Mouse (Mus musculus) adrenal gland, postnatal 10 days (tissue): ENCODE data around the gene Piezo1. TPM values are rescaled to one million over a fixed set of nuclear protein-coding genes. Genes with fewer than 3 reads are reported as not detected.

Source experiments
- DNase-seq: peaks from one replicate; pipeline ENCODE4 v3.0.0; 2021; ENCODE audit warnings: mixed read lengths
- total RNA-seq, 2 experiments: library from RNA; stranded (reverse); gene quantifications; 2 replicates each; pipeline ENCODE4 v1.2.3; 2021

Gene Piezo1
- total RNA-seq, 2 experiments from 2014 or later: 31.5 to 41.5 TPM

DNA sequence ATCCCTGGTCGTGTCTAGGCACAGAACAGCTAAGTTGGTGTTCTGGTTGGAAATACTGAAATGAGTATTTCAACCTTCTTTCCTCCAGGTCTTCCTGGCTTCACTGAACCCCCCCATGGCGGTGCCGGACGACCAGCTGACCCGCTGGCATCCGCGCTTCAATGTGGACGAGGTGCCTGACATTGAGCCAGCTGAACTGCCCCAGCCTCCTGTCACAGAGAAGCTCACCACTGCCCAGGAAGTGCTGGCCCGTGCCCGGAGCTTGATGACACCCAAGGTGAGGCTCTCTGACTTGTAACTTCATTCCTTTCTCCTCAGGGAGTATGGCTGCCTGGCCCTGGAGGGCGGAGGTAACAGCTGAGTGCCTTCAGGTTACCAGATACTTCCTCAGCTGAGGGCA, 20.0 kb upstream of the Piezo1 start:
- no peak for DNase-seq

DNA sequence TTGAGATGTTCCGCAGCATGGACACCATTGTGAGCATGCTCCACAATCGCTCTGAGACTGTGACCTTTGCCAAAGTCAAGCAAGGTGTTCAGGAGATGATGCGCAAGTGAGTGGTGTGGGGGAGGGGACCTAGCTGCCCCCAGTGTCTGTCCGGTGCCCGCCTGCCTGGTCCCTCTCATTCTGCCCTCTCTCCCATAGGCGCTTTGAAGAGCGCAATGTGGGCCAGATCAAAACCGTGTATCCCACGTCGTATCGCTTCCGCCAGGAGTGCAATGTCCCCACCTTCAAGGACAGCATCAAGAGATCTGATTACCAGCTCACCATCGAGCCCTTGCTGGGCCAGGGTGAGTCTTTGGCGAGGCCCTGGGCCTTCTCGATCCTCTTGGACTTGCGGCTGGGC, 18.9 kb upstream of the Piezo1 start:
- no peak for DNase-seq

DNA sequence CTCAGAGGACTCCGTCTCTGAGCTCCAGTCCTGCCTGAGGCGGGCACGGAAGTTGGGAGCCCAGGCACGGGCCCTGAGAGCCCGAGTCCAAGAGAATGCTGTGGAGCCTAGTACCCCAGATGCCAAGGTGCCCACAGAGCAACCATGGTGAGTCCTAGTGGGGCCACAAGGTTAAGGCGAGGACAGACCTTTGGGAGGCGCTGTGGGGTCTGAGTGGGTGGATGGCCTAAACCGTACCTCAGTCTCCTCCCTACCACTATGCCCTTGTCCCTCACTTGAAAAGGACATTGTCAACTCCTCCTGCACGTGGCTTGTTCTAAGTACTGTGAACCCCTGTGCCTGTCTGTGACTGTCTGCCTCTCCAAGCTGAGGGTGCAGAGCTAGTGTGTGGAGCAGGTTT, 18.2 kb upstream of the Piezo1 start:
- DNase-seq: no peak

DNA sequence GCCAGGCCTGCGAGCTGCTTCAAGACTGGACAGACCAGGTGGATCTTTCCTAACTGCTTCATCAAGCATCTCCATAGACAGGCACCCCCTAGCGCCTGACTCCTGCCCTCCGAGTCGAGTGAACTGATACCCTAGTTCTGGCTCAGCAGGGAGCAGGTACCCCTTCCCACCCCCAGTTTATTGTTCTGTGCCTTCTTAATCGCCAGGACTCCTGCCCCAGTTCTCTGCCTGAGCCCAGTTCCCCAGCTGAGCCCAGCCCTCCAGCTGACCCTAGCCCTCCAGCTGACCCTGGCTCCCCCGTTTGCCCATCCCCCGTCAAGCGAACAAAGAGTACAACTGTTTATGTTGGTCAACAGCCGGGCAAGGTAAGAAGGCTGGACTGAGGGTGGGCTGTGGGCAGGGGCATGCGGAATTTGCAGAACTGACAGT, 17.8 kb upstream of the Piezo1 start:
- DNase-seq: peak; percentile 28

DNA sequence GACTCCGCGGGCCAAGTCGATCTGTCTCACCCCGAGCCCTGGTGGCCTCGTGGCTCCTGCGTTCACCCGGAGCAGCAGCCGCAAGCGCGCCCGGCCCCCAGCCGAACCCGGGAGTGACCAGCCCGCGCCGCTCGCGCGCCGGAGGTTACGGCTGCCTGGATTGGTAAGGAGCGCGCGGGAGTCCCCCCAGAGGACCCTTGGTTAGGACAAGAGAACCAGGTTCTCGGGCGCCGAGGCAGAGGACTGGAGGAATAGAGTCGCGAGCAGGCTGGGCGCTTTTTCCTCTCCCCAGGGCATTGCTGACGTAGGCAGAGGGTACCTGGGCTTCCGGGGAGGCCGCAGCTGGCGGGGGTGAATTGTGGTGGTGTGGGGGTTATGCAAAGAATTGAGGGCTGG, 17.0 kb upstream of the Piezo1 start:
- DNase-seq: no peak

DNA sequence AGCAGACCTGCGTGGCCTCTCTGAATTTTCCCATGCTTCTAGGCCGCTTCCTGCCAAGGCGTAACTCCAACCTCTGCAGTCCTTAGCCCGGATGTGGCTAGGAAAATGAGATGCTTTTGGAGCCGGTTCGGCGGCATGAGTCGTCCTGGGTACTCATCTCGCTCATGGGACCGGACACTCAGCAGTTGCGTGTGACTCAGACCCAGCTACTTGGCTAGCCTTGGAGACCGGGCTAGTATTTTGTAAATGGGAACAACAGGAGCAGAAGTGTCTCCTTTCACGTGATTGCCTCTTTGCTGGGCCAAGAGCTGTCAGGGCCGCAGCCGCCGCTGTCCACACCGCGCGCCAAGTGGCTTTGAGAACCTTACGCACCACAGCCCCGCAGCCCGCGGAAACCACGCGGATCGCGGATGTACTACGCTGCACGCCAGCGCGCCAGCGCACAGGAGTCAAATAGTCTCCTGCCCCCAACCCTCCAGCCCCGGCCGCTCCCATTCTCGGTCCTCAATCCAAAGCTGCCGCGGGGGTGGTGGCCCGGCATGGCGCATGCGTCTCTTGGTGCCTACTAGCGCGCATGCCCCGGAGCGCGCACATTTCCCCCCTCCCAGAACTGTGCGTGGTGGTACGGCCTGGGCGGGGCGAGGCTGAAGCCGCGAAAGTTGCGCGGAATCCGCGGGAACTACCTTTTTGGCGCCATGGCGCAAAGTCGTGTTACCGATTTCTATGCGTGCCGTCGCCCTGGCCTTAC, 16.4 kb upstream of the Piezo1 start, which contains the start of gene Cdt1:
Cdt1 (plus strand) TSS at position 655 of the 748 bp plus-strand sequence.
- DNase-seq: peak; percentile 97

DNA sequence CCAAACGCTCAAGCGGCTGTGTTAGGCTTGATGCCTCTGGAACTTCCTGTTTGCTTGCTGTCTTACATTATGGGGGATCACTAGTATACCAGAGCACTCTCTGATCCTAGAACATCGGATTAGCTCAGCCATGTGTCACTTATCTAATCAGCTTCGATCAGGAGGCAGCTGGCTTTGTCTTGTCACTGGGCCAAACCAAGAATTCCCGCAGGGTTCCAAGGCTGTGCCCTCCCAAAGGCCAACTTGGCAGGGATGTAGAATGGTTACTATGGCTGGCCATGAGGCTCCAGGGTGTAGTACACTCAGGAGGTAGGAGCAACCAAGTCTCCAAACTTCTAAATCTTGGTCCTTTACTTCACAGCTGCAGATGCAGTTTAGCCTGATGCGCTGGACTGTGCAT, 15.6 kb upstream of the Piezo1 start:
- DNase-seq: peak; percentile 62

DNA sequence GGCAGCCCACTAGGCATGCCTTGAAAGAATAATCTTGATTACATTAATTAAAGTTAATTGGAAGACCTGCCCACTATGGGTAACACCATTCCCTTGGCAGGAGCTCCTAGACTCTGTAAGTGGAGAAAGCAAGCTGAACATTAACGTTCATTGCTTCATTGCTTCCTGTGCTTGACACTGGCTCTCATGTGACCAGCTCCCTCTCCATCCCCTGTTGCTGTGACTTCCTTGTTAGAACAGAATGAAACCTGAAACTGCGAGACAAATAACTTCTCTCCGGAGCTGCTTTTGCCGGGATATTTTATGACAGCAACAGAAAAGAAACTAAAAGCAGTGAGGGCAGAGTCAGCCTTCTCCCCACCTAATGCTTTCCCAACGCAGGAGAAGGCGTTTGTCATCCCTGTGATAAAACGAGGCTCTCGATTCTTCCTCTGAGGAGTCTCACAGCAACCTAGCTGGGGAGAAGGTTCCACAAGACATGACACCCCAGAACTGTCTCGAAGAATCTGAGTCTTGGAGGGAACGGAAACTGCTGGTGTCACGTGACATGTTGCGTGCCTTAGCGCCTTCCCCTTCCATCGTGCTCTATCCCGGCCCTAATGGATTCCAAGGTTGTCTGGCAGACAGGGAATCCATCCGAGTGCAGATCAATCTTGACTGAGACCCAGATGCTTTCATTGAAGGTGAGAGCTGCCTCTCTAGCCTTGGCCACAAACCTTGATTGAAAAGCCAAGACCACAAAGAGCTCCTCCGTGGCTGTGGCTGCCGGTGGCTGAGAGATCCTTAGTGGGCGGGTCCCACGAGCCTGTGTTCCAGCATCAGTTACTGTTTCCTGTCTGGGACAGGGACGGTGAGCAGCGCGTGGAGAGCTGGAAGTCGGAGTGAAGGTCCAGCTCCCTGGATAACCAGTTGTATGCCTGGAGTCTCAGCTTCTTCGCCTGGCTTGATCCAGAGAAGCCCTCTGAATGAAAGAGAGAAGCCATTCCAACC, 13.5 kb upstream of the Piezo1 start:
- no peak for DNase-seq

DNA sequence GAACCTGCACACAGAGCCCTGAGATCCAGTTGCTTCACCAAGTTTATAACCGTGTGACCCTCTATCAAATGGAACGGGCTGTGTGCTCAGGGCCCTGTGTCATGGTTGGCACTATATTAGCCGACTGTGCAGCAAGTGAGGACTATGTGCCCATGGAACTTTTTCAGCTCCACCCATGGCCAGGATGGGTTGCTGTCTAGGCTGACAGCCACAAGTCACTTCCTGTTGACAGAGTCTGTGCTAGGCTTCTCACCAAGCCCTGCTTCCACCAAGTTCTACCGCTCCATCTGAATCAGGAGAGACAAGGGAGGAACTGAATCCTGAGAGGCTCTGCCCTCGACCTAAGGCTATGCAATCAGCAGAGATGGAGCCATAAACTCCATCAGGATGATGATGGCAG, 10.1 kb upstream of the Piezo1 start:
- no peak for DNase-seq

DNA sequence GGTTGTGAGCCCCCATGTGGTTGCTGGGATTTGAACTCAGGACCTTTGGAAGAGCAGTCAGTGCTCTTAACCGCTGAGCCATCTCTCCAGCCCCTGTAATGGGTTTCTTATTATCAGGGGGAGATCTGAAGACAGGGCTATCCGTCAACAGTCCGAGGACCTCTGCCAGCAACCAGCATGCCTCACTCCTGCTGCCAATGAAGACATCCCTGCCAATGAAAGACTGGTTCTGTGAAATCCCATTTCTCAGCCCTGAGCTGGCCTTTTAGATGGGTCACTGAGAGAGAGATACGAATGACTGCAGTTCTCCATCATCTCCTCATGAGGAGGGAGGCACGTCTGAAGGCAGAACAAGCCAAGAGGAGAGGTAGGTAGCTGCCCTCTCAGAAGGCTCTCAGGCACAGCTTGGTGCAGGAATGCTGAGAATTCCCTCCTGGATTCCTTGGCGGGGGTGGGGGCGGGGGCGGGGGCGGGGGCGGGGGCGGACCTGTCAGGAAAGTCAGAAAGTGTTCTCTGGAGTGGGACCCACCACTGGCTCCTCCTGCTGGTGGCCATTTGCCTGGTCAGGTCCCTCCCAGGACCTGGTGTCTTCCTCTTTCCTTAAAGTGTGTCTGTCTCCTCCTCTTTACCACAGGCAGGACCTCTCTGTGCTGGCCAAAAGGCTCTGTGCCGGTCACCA, 7.7 kb upstream of the Piezo1 start:
- DNase-seq: no peak

DNA sequence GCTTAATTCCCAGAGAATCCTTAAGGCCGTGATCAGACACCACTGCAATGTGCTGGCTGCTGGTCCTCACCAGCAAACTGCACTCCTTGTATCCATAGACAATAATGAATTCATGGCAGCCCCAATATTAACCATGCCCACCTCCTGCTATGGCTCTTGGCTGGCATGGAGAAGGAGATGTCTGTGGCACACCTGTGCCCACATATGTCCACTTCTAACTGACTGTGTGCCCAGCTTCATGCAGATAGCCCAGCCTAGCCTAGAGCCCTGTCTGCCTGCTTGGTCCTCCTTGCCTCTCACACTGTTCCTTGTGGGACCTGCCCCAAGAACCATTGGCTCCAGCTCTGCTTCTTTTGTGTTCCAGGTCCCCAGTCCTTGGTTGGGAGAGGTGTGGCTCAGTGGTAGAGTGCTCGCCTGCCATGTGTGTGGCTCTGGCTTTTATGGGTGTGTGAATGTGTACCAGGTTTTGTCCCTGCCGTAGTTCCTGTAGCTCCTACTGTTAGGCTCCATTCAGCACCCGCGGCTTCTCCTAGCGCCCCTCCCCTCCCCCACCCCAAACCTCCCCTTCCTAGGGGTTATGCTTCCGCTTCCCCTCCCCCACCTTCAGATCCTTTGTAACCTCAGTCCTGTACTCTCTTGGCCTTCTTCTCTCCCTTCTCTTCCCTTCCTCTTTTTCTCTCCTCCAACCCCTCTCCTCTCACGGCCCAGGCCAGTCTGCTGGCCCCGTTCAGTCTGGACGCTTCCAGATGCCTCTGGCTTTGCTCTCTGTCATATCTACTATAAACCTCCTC, 6.3 kb upstream of the Piezo1 start:
- no peak for DNase-seq

DNA sequence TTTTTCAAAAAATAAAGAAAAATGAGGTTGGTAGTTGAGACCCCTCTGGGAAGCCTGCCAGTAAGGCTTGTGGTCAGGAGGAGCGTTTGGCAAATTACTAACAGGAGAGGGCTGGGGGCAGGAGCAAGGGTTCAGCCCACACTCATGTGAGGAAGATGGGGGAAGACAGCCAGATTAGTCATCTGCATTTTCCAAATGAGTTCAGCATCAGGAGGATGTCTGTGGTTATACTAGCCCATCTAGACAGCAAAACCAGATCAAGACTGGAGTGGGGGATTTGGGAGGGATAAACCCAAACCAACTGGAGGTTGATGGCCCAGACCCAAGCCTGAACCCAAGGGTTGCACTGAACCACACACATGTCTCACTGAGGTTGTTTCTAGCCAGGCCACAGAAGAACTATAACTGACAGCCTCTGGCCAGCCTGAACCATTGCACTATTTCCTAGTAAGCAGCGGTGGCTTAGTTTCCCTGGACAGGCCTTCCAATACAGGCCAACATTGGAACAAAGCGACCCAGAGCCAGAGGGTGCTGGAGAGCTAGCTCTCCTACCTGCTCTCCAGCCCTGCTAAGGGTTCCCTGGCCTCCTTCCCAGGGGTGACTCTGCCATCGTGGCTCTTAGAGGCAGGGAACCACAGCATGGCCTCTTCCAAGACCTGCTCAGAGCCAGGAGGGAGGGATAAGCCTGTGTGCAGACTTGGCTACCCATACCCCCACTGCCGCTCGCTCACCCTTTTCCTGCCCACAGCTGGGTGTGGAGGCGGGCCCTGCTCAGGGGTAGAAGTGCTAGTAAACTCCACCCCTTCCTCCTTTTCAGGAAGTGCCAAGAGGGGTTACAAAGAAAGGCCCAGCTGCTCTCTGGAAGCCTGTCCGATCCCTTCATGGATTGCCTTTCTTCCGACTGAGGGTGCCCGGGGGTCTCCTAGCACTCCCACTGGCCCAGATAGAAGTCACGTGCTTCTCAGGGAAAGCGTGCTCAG, 5.2 kb upstream of the Piezo1 start:
- peak; percentile 77 for DNase-seq

DNA sequence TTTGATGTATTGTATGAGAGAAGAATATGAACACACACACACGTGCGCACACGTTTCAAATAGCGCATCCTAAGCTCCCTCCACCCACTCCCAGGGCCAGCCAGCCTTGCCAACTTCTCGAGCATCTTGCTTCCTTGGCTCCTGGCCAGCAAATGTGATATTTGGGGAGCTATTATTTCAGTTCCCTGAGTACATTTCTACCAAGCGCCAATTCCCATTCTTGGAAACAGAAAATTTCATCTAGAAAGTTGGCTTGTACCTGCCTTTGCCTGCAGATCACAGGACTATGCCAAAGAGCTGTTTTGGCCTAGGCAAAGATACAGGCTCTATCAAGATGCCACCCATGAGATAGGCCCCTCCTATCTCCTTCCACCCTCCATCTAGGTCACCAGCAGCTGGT, 3.7 kb upstream of the Piezo1 start:
- no peak for DNase-seq

DNA sequence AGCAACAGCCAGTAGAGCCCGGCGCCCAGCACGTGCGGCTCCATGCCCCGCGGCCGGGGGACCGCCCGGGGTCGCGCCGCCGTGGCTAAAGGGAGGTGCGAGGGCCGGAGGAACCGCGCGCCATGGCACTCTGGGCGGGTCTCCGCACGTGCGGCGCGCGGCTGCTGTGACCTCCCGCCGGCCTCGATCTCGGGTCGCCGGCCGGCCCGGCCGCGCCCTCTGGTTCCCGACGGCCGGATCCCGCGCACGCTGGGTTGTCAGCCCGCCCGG, 199 bp downstream of the Piezo1 start:
- no peak for DNase-seq

DNA sequence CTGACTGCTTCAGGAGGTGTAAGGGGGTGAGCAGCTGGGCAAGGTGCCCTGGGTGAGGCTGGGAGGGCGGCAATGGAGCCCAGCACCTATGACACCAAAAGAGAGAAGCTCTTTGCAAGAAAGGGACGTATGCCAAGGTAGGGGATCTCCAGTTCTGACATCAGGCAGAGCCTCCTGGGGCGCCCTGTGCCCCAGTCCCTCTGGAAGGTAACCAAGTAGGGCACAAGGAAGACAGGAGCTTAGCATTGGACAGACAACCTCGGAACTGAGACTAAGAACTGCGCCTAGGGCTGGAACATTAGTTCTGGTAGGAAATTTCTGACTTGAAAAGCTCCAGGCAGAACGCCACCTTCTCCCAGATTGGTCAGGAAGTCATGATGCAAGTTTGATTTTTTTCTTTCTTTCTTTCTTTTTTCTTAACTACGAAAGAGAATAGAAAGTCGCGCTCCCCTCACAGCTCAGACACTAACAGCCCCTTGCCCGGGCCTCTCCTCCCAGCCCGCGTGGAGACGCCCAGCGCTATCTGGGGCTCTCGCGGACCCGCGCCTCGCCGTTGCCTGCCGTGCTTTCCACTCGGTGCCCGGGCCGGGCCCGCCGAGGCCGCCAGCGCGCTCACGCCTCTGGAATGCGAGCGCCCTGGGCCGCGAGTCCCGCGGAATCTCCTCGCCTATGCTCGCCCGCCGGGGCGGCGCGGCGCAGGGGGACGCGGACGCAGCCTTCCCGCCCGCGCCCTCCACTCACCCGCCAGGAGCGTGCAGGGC, 715 bp downstream of the Piezo1 start:
- DNase-seq: peak; percentile 73

DNA sequence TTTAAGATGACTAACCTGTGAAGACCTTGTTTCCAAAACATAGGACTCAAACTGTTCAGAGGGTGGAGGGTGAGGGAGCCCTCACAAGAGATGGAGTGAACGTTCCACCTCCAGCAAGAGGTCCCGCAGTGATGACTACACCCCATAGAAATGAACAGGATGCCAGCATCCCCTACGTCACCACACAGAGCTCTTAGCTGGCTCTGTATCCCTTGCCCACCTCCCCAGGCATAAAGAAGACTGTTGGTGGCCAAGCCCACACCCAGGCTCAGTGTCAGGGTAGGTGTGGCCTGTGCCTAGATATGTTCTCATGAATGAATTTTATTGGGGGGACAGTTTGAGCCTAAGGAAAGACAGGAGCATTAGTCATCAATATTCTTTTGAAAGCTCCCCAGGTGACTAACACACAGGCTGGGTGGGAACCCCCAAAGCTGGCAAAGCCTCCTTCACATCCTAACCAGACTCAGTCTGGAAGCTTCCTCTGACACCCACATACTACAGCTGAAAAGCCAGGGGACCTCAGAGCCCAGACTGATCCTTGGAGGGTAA, 2.2 kb downstream of the Piezo1 start:
- no peak for DNase-seq

DNA sequence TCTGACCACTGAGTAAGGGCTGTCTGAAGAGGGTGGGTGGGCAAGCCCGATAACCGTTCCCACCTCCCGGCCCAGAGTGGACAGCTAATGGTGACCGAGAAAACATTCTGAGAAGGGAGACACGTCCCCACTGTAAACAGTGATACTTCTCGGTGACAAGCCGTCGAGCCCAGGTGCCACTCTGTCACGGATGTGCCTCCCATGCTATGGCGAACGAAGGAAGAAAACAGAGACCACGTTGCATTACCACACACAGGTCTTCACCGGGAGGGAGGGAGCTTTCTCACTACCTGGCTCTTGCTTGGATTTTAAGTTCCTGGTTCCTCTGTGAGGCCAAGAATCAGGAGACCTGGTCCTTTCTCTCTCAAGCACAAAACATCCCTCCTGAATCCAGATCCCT, 2.8 kb downstream of the Piezo1 start:
- DNase-seq: no peak

DNA sequence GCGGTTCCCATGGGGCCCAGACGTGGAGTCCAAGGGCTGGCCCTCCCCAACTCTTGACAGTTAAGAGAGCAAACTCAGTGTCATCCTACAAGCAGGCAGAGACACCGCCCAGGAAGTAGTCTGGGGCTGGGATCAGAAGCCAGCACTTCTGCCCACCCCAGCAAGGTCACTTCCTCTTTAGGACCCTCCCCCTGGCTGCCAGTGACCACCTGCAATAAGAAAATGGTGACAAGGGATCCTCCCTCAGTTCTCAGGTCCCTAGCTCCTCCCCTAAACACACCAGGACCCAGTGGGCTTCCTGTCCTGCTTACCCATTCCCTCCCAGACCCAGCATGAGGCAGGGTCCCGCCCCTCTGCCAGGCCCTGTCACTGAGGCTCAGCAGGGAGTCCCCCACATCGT, 3.3 kb downstream of the Piezo1 start:
- DNase-seq: no peak

DNA sequence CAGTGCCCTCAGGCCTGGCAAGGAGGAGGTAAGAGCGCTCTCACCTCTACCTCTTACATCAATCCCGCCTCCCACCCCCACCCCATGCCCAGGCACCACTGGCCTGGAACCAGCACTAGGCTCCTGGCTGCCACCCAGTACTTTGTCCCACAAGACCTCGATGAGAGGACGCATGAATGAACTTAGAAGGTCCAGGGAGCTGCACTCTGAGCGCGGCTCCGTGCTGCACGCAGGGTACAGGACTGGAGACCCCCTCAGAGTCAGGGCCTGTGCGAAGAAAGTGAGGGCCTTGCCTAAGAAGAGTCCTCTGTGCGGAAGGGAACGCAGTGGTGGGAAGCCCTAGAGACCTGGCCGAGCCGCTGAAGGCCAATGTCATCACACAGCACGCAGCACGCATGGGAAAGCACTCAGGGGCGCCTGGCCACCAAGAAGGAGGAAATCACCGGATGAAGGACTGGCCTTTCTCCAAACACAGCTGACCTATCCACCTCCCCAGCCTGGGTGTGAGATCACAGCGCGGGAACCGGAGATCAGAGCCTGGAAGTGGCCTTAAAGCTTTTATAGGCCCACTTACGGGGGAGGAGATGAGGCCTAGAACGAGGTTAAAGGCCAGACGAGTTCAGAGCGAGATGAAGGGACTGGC, 4.2 kb downstream of the Piezo1 start:
- DNase-seq: peak; percentile 77
